Mouse (Mus musculus) ES-CJ7 (cell line): ENCODE measurements around the gene Slc25a42.

Experiments used
- DNase-seq: peaks from one replicate; pipeline ENCODE4 v3.0.0; 2011; ENCODE audit warnings: low read depth, low spot score

Gene Slc25a42

DNA sequence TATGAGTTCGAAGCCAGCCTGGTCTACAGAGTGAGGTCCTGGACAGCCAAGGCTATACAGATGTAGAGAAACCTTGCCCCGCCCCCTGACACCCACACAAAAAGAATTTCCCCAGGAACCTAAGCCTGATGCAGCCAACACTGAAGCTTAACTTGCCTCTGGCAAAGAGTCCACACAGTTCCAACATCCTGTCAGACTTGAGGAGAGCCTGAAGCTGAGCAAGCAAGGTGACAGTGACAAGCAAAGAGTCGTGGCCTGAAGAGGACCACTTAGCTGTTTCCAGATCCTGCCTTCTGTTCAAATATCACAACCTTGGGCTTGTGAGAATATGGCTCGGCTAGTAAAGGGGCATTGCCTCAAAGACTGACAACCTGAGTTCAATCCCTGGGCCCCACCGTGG lies 3.0 kb upstream of the Slc25a42 start:
- no peak for DNase-seq

DNA sequence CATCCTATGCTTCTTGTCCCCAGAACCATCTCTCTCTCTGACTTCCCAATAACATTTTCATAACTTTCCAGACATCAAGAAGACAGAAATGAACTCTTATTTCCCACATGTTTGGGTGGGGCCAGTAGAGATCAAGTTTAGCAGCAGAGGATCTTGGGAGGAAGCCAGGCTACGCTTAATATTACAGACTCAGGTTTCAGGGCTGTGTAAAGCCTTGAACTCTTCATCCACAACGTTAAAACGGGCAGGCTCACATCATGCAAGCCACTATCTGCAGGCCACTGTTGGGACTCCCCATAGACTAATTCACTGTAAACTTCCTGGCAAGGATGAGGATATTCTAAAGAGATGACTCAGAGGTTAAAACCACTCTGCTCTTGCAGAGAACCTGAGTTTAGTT lies 2.3 kb upstream of the Slc25a42 start:
- DNase-seq: no peak

DNA sequence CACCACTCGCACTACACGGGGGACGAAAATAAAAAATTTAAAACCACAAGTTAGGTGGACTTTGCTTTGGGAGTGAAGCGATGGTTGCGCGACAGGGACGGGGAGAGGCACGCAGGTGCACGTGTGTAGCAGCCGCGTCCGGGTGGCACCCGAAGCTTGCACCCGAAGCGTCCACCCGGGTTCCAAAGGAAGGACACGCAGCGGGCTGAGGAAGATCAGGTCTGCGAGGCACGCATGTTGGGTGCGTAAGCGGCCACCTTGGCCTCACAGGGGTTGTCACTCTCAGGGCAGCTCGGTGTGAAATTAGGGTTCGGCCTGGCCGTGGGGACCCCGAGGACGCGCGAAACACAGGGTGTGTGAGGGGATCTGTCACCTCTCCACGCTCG lies 386 bp downstream of the Slc25a42 start:
- no peak for DNase-seq

- no peak for DNase-seq
Observed at GRCm38 (mm10) chr8:70211275-70211674, 830 bp downstream of the Slc25a42 start.

DNA sequence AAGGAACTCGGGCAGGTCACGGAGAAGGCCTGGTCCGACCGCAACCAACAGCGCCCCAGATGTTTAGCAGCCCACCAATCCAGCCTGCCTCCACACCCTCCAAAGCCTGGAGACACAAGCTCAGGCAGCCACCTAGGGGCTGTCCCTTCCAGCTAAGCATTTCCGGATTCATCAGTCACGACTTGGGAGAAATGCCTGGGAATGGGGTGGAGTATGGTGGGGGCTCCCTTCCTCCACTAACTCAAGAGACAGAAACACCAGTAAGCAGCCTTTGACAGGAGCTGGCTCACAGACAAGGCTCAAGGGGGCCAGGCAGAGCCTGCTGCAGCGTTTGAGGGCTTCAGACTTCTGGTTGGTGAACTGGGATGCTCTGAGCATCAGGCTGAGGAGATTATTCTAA lies 1.6 kb downstream of the Slc25a42 start:
- peak; percentile 59 for DNase-seq

- peak; percentile 51 for DNase-seq
Observed at GRCm38 (mm10) chr8:70208130-70208529, 4.0 kb downstream of the Slc25a42 start.

DNA sequence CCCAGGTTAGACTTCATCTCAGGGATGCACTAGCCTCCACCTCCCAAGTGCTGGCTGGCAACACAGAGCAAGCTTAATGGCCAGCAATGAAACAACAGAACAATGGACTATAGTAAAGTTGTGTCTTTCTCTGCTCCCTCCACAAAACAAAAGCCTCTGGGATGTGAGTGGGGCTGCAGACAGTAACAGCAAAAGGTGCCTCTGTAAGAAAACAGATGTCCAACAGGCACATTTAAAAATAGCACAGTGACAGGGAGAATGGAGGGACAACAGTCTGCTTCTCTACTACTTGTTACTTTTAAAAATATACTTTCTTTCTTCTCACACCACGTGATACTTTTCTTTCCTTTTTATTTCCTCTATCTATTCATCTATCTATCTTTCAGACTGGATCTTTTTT lies 7.3 kb downstream of the Slc25a42 start:
- no peak for DNase-seq

DNA sequence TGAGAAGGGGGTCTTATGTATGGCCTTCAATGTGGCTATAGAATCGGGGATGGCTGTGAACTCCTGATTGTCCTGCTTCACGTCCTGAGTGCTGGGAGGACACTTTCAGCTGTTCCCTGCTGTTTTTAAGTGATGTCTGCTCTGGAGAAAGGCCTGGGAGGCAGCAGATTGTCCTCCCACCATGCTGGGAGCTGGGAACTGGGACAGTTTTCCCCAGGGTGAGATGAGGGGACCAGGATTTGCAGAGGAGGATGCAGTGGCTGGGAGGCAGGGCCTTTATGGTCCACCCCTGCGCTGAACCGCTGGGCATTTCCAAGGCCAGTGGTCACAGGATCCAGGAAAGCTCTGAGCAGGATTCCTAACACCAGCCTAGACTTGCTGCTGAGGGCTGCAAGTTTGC lies 9.0 kb downstream of the Slc25a42 start:
- no peak for DNase-seq

- DNase-seq: no peak
Observed at GRCm38 (mm10) chr8:70201417-70201816, 10.7 kb downstream of the Slc25a42 start.

GRCm38 (mm10) chr8:70200098-70200681 lies 11.9 kb downstream of the Slc25a42 start:
- DNase-seq: no peak

GRCm38 (mm10) chr8:70197603-70198002 lies 14.5 kb downstream of the Slc25a42 start:
- DNase-seq: no peak

DNA sequence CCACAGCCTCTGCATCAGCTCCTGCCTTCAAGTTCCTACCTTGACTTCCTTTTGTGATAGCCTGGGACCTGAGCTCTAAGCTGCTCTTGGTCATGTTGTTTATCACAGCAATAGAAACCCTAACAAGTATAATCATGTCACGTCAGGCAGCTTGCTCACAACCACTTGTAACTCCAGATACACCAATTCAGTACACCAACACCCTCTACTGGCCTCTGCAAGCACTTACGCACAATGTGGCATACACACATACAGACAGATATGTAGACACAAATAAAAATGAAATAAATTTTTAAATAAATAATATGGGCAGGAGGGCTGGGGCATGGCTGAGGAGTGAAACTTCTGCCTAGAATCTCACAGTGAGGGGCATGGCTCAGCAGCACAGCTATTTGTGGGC lies 16.3 kb downstream of the Slc25a42 start:
- DNase-seq: peak; percentile 44

- DNase-seq: no peak
Observed at GRCm38 (mm10) chr8:70194191-70194590, 17.9 kb downstream of the Slc25a42 start.

- no peak for DNase-seq
Observed at GRCm38 (mm10) chr8:70193238-70193637, 18.9 kb downstream of the Slc25a42 start.

- DNase-seq: no peak
Observed at GRCm38 (mm10) chr8:70188707-70189106, 23.4 kb downstream of the Slc25a42 start.

DNA sequence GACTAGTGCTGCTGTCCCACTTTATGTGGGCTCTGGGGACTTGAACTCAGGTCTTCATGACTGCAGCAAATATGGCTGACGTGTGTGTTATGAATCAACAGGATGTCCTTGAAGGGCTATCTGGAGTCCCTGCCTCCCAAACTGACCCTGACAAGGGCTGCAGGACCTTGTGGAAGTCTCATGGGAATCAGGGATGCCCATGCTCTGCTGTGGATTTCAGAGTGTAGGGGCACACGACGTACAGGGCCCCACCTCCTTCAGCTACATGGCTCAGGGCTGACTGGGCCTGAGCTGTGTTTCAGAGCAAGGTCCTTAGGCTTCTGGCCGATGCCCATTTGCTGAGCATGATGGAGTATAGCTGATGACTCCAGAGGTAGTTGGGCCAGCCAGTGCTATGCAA lies 28.9 kb downstream of the Slc25a42 start:
- DNase-seq: no peak

- DNase-seq: no peak
Observed at GRCm38 (mm10) chr8:70181903-70182252, 30.2 kb downstream of the Slc25a42 start.

DNA sequence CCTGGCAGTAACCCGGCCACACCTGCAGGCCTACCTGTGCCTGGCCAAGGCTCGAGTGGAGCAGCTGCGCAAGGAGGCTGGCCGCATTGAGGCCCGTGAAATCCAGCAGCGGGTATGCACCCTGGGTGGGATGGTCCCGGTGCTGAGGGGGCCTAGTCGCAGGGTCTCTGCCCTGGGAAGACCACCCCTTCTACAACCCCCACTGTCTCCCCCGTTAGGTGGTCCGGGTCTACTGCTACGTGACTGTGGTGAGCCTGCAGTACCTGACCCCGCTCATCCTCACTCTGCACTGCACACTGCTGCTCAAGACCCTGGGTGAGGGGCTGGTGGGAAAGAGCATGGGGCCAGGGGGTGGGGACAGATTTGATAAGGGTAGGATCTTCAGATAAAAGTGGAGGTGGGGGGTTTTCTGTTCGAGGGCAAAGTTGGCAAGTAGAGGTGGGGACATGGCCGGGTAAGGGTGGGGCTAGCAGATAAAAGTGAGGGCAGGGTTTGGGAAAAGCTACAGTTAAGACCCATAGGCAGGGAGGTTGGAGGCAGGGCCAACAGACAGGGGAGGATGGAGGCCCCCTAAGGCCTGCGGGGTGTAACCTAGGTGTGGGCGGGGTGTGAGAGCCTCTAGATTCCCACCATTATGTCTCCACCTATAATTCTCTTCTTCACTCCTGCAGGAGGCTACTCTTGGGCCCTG lies 30.7 kb downstream of the Slc25a42 start:
- no peak for DNase-seq

- DNase-seq: peak; percentile 57
Observed at GRCm38 (mm10) chr8:70179082-70179481, 33.0 kb downstream of the Slc25a42 start.

- no peak for DNase-seq
Observed at GRCm38 (mm10) chr8:70178231-70178630, 33.9 kb downstream of the Slc25a42 start.

GRCm38 (mm10) chr8:70174079-70174478 lies 38.0 kb downstream of the Slc25a42 start:
- no peak for DNase-seq

GRCm38 (mm10) chr8:70173320-70173719 lies 38.8 kb downstream of the Slc25a42 start:
- DNase-seq: no peak

- peak; percentile 98 for DNase-seq
Observed at GRCm38 (mm10) chr8:70172043-70172681, 39.9 kb downstream of the Slc25a42 start, which contains the start of gene Tmem161a. Gene Tmem161a, plus strand, starts transcription at chr8:70172356.
